Mouse (Mus musculus) kidney, adult 2 months (tissue): ENCODE results near the gene Postn.

Experiments used
- CTCF ChIP-seq: fragments of 200-500 bp; conservative IDR thresholded peaks from 2 replicates; pipeline ENCODE4 v1.5.1; 2011; ENCODE audit warnings: low read depth, mild to moderate bottlenecking, control low read depth, low read length, moderate library complexity, mixed read lengths; ENCODE audit not compliant: insufficient read depth, insufficient read length
- POLR2A ChIP-seq: fragments of 200-500 bp; IDR thresholded peaks from one replicate; pipeline ENCODE4 v1.6.1; 2011; ENCODE audit warnings: low read depth, low read length, control low read depth

GRCm38 (mm10) chr3:54412885-54413583 is 52.1 kb downstream of the Postn start:
- no peak for TF ChIP-seq CTCF
- TF ChIP-seq POLR2A: no peak
